Mouse (Mus musculus) midbrain, embryonic 16.5 days (tissue): ENCODE measurements at regions not wholly inside any gene's neighbourhood (a gene's known extent, or its start where the extent isn't known, plus 50 kb on each side); places are given as distances from the start of the nearest gene placed in this dataset.

Experiments used
- ATAC-seq: fragments of 200-750 bp; cut with Nextera tagmentation; 2 replicates; pipeline ENCODE4 v1.8.0; 2017; ENCODE audit warnings: moderate TSS enrichment
- H3K27ac ChIP-seq: fragments of 300-500 bp; sonication (generic); 2 replicates; pipeline ENCODE4 v1.5.1; 2014; ENCODE audit warnings: mild to moderate bottlenecking, low read length, mixed read lengths
- H3K27me3 ChIP-seq: fragments of 300-500 bp; sonication (generic); 2 replicates; pipeline ENCODE4 v1.6.1; 2014; ENCODE audit warnings: low read depth, low read length, mixed read lengths; ENCODE audit not compliant: control insufficient read depth, insufficient read depth
- H3K36me3 ChIP-seq: fragments of 300-500 bp; sonication (generic); 2 replicates; pipeline ENCODE4 v1.6.1; 2014; ENCODE audit warnings: mild to moderate bottlenecking, low read length, moderate library complexity, mixed read lengths; ENCODE audit not compliant: control insufficient read depth, insufficient read depth
- H3K4me1 ChIP-seq: fragments of 300-500 bp; sonication (generic); 2 replicates; pipeline ENCODE4 v1.6.1; 2014; ENCODE audit warnings: mild to moderate bottlenecking, low read length, mixed read lengths; ENCODE audit not compliant: control insufficient read depth, insufficient read depth
- H3K4me2 ChIP-seq: fragments of 300-500 bp; sonication (generic); 2 replicates; pipeline ENCODE4 v1.6.1; 2014; ENCODE audit warnings: mild to moderate bottlenecking, low read length, mixed read lengths
- H3K4me3 ChIP-seq: fragments of 300-500 bp; sonication (generic); 2 replicates; pipeline ENCODE4 v1.5.1; 2014; ENCODE audit warnings: low read depth, mild to moderate bottlenecking, low read length, moderate library complexity, mixed read lengths
- H3K9ac ChIP-seq: fragments of 300-500 bp; sonication (generic); 2 replicates; pipeline ENCODE4 v1.6.1; 2014; ENCODE audit warnings: low read depth, low read length, mixed read lengths
- H3K9me3 ChIP-seq: fragments of 300-500 bp; sonication (generic); replicated peaks from 2 replicates; pipeline ENCODE4 v1.6.1; 2014; ENCODE audit warnings: mild to moderate bottlenecking, low read length, mixed read lengths; ENCODE audit not compliant: control insufficient read depth, poor library complexity, severe bottlenecking
- WGBS: fragments of 180-500 bp; shearing (Covaris S2); extraction: QIAGEN DNeasy Blood & Tissue Kit; methylation state at CpG from one replicate; pipeline ENCODE4 v1.1.7; 2014; 5-methylcytosine and 5-hydroxymethylcytosine counted together

DNA sequence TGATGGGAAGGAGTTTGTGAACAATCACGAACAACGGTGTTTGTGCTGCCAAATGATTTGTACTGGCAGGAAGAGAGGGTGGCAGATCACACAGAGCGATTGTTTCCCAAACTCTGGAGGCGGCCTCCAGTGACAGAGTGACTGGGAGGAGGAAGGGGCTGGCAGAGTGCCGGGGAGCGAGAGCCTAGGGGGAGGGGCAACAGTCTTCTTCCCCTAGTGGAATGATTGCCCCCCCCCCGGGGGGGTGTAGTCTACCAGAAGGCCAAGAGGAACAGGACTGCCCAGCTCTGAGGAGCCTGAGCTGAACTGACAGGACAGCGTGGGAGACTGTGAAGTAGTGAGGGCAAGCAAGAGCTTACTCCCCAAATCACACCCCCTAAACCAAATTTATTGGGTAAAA is 199.9 kb upstream of the Rpl38 start:
- Histone ChIP-seq H3K9me3 (no peaks in the 10 kb centered on the region), H3K27me3 (no peaks in the 10 kb centered on the region), H3K4me1 (peaks cover 40% of the 10 kb centered on the region), H3K4me2 (no peak overlapping the region), H3K4me3 (no peak overlapping the region), H3K36me3 (no peaks in the 10 kb centered on the region), H3K9ac (no peak overlapping the region), H3K27ac (no peak overlapping the region)
- WGBS = 5% methylated on average over 8 of the region's 8 CpGs
- ATAC-seq = no peak

DNA sequence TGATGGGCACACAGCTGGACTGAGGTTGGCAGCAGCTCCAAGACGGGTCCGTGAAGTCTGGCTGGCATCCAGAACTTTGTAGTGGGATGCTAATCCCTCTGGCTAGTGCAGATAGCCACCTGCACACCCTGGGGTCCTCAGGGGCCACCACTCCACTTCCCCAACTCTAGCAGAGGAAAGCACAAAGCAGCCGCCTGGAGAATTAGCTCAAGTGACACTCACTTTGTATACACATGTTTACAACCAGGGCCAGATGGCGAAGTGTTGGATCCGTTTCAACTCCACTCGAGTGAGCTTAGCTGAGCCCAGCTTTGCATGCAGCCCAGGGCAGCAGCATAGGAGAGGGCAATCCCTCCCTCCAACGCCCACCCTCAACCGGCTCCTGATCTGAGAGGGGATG is 200.5 kb upstream of the Rpl38 start:
- no peak overlapping the region for H3K4me2 ChIP-seq
- H3K9me3 ChIP-seq = no peaks in the 10 kb centered on the region
- H3K4me3 ChIP-seq = no peak overlapping the region
- peaks cover 35% of the 10 kb centered on the region for H3K4me1 ChIP-seq
- peak; percentile 72 for ATAC-seq
- no peaks in the 10 kb centered on the region for H3K36me3 ChIP-seq
- WGBS = 8% methylated on average over 8 of the region's 8 CpGs
- H3K27ac ChIP-seq = no peak overlapping the region; the same call in 1 of the 2 replicates
- no peak overlapping the region for H3K9ac ChIP-seq
- H3K27me3 ChIP-seq = no peaks in the 10 kb centered on the region

DNA sequence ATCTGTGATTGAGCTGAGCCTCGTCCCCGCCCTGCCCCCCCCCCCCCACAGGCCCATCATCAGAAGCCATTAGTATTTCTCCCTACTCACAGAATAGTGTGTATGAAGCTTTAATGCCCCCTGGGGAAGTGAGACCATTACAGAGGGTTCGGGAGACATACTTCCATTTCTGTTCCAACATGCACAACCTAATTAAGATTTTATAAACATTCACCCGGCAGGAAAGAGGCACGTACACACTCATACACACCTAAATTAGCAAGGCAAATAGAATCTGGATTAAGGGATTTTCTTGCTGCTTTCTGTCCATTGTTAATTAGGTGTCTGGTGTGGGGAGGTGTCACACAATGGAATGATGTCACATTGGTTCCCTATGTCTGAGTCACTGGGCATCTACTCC is 202.8 kb upstream of the Rpl38 start:
- Histone ChIP-seq H3K36me3 (no peaks in the 10 kb centered on the region), H3K4me3 (no peak overlapping the region), H3K4me1 (peaks cover 27% of the 10 kb centered on the region), H3K9me3 (no peaks in the 10 kb centered on the region), H3K9ac (no peak overlapping the region), H3K4me2 (no peak overlapping the region), H3K27ac (peak overlapping the region; percentile 70), H3K27me3 (no peaks in the 10 kb centered on the region)
- ATAC-seq = no peak
- WGBS = 21% methylated on average over 5 of the region's 5 CpGs

DNA sequence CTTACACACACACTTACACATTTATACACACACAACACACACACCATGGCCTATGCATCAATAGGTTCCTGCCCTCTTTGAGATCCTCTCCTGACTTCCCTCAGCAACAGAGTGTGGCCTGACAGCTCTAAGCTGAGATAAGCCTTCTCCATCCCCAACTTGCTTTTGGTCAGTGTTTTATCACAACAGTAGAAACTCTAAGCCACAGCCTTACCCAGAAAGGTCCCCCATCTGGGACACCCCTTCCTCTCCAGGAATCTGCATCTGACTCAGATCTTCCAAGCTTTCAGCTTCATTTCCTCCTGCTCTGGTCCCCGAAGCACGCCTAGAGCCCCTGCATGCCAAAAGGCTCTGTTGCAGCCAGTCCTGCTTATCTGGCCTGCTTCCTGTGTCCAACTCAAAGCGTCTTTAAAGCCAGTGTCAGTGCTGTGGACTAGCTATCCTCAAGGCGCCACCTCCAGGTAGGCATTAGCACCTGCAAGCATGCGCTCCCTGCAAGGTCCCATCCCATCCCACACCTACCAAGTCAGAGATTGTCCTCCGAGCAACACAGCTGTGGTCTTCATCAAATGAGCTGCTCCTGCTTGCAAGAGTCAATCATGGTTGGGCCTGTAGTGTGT is 205.5 kb upstream of the Rpl38 start:
- 32% methylated on average over 6 of the region's 6 CpGs for WGBS
- H3K27me3 ChIP-seq = no peaks in the 10 kb centered on the region
- H3K4me1 ChIP-seq = peaks cover 19% of the 10 kb centered on the region
- no peaks in the 10 kb centered on the region for H3K36me3 ChIP-seq
- no peak overlapping the region for H3K4me3 ChIP-seq
- H3K9ac ChIP-seq = no peak overlapping the region
- no peak overlapping the region for H3K27ac ChIP-seq
- no peak overlapping the region for H3K4me2 ChIP-seq
- ATAC-seq = no peak
- H3K9me3 ChIP-seq = no peaks in the 10 kb centered on the region

DNA sequence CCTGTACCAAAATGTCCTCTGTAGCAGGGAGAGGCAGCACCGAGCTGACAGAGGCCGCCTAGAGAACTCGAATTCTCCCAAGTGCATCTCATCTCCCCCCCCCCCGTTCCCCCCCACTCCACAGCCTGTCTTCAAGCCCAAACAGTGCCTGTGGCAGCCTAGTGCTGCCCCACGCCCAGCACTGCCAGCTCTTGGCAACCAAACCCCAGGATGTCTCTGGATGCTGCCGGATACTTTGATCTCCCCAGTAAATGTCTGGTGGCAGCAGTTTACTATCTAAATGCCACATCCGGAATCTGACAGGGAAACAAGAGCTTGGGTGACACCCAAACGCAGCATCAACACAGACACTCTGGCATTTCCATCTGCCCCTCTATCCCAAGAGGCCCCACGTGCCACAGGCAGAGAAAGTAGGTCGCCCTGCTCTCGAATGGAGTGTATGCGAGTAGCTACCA is 213.4 kb upstream of the Rpl38 start:
- peak; percentile 70 for ATAC-seq
- Histone ChIP-seq H3K27me3 (no peaks in the 10 kb centered on the region), H3K4me1 (peaks cover 11% of the 10 kb centered on the region; the same call in 1 of the 2 replicates), H3K36me3 (no peaks in the 10 kb centered on the region), H3K4me3 (no peak overlapping the region), H3K27ac (no peak overlapping the region), H3K9me3 (no peaks in the 10 kb centered on the region), H3K9ac (no peak overlapping the region), H3K4me2 (no peak overlapping the region)
- WGBS = 36% methylated on average over 12 of the region's 12 CpGs

DNA sequence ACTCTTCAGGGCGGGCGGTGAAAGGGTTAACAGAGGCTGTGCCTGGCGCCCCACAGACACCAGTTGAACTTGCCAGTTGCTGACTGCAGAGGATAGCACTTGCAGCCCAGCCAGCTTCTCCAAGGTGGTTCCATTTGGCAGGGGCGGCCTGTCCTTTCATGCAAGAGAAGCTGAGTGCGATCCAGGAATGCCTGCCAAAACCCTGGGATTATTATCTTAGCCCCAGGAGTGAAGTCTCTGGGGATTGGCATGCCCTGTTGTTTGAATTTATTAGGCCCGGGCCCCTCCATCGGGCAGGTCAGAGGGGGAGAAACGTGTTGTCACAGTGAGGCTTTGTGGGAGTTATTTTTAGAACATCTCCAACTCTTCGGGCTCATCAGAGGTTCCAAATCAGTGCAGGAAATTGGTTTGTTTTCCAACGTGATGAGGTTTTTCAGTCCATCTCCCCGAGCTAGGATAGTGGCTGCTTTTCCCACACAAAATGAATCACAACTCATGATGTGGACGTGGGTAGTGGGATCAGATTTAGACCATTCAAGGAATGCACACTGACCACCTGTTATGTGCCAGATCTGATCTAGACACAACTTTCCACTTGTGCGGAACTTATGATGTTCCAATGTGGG is 219.4 kb upstream of the Rpl38 start:
- Histone ChIP-seq H3K9me3 (no peaks in the 10 kb centered on the region), H3K9ac (no peak overlapping the region), H3K4me3 (no peak overlapping the region), H3K4me1 (peaks cover 31% of the 10 kb centered on the region), H3K36me3 (no peaks in the 10 kb centered on the region), H3K27me3 (no peaks in the 10 kb centered on the region), H3K4me2 (no peak overlapping the region), H3K27ac (no peak overlapping the region)
- 36% methylated on average over 13 of the region's 13 CpGs for WGBS
- ATAC-seq = no peak

DNA sequence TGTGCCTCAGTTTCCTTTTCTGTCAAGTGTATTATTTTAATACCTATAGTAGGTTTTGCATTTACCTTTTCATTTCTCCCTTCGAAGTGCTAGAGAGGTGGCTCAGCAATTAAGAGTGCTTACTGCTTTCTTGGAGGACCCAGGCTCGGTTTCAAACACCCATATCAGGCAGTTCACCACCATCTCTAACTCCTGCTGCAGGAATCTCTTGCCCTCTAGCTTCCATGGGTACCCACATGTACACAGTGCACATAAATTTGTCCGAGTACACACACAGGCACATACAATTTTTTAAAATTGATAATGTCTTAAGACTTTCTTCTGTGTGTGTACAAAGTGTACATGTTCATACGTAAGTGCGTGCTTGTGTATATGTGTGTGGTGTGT is 220.9 kb upstream of the Rpl38 start:
- H3K27ac ChIP-seq = no peak overlapping the region; the same call in 1 of the 2 replicates
- WGBS = 87% methylated on average over 5 of the region's 5 CpGs

DNA sequence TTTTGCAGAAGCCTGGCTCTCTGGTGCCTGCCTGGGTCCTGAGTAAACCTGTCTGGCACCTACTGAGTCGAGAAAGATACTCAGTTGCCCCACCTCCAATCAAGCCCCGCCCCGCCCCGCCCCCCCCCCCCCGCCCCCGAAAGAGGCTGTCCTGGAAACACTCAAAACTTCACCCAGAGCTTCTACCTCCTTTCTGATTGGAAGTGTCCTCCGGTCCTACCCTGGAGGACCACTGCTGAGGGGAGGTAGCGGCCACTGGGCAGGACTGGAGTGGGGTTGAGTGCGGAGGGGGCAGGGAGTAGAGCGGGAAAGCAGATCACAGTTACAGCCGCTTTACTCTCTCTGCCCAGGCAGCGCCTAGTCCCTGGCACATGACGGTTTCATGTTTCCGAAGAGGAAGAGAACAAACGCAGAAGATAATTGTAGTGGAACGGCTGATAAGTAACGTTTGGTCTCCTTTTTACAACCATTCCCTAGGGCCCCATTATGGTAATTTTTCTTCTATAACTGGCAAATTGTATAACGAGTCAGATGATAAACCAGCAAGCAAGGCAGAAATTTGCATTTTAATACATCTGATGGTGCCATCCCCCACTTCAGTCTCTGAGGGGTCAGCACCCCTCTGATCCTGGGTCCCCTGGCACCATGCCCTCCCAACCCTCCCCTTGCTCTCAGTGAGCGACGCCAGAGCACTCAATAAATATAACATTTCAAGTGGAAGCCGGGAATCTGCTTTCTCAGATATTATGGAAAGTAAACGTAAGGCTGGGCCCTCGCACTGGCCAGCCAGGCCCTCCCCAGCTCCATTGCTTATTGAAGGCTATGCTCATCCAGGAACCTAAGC is 221.5 kb upstream of the Rpl38 start:
- WGBS = 5% methylated on average over 23 of the region's 23 CpGs
- Histone ChIP-seq H3K4me3 (peak overlapping the region; percentile 13), H3K9ac (no peak overlapping the region), H3K9me3 (no peaks in the 10 kb centered on the region), H3K27me3 (no peaks in the 10 kb centered on the region), H3K4me1 (peaks cover 35% of the 10 kb centered on the region), H3K4me2 (peak overlapping the region; percentile 51), H3K27ac (peak overlapping the region; percentile 62), H3K36me3 (no peaks in the 10 kb centered on the region)
- ATAC-seq = peak; percentile 69

More for the DNA sequence above, 220.9 kb upstream of the Rpl38 start:
- H3K4me2 ChIP-seq = no peak overlapping the region
- no peaks in the 10 kb centered on the region for H3K9me3 ChIP-seq
- peaks cover 31% of the 10 kb centered on the region for H3K4me1 ChIP-seq
- ATAC-seq = no peak
- no peaks in the 10 kb centered on the region for H3K27me3 ChIP-seq
- no peak overlapping the region for H3K9ac ChIP-seq
- H3K4me3 ChIP-seq = no peak overlapping the region
- no peaks in the 10 kb centered on the region for H3K36me3 ChIP-seq
